Mouse (Mus musculus): ENCODE measurements at regions not wholly inside any gene's neighbourhood (a gene's known extent, or its start where the extent isn't known, plus 50 kb on each side); places are given as distances from the start of the nearest gene placed in this dataset.
"Not testable (repeated sequence)": the region's sequence is repeated elsewhere in the genome, so short reads cannot be mapped to it uniquely, and the experiment has no call there.

- peak; percentile 60 to 68 for DNase-seq
Measured at GRCm38 (mm10) chr10:126333786-126334185, 367.8 kb downstream of the Lrig3 start.

- peak; percentile 96 for DNase-seq
Measured at GRCm38 (mm10) chr10:126330305-126330969, 364.5 kb downstream of the Lrig3 start.

GRCm38 (mm10) chr10:126320831-126321230, 354.9 kb downstream of the Lrig3 start:
- no peak for DNase-seq

- DNase-seq: no peak
Measured at GRCm38 (mm10) chr10:126319795-126320194, 353.8 kb downstream of the Lrig3 start.

- no peak for DNase-seq
Measured at GRCm38 (mm10) chr10:126299962-126300361, 334.0 kb downstream of the Lrig3 start.

- DNase-seq: no peak
Measured at GRCm38 (mm10) chr10:126298211-126298610, 332.2 kb downstream of the Lrig3 start.

GRCm38 (mm10) chr10:126295853-126296252, 329.9 kb downstream of the Lrig3 start:
- DNase-seq: peak in 1 of 2 experiments; percentile 17

- peak in 1 of 2 experiments; percentile 3 for DNase-seq
Measured at GRCm38 (mm10) chr10:126291765-126292164, 325.8 kb downstream of the Lrig3 start.

GRCm38 (mm10) chr10:126285096-126285495, 319.1 kb downstream of the Lrig3 start:
- DNase-seq: not testable (repeated sequence)

GRCm38 (mm10) chr10:126270376-126270775, 304.4 kb downstream of the Lrig3 start:
- DNase-seq: no peak

- DNase-seq: no peak
Measured at GRCm38 (mm10) chr10:126267321-126267998, 301.5 kb downstream of the Lrig3 start.

GRCm38 (mm10) chr10:126257171-126257570, 291.2 kb downstream of the Lrig3 start:
- DNase-seq: peak; percentile 4 to 31

- DNase-seq: no peak
Measured at GRCm38 (mm10) chr10:126254198-126254597, 288.2 kb downstream of the Lrig3 start.

- DNase-seq: no peak
Measured at GRCm38 (mm10) chr10:126249176-126249575, 283.2 kb downstream of the Lrig3 start.

- no peak for DNase-seq
Measured at GRCm38 (mm10) chr10:126243051-126243450, 277.1 kb downstream of the Lrig3 start.

- DNase-seq: no peak
Measured at GRCm38 (mm10) chr10:126239536-126239935, 273.6 kb downstream of the Lrig3 start.
